Mouse (Mus musculus): ENCODE measurements around the gene Dvl2. TPM values are rescaled to one million over a fixed set of nuclear protein-coding genes. Genes with fewer than 3 reads are reported as not detected.
"Not testable (repeated sequence)": the region's sequence is repeated elsewhere in the genome, so short reads cannot be mapped to it uniquely, and the experiment has no call there.

Dvl2 gene
- total RNA-seq, 2 experiments from 2014 or later = 3.6 to 5.0 TPM

GRCm38 (mm10) chr11:69999666-70000065 lies 729 bp upstream of the Dvl2 start:
- DNase-seq = no peak
- Histone ChIP-seq H3K4me3 (no peak overlapping the region), H3K27ac (peak overlapping the region; percentile 100)
- no peak for TF ChIP-seq CTCF (IDR thresholded peaks at IDR 0.05)
- intact Hi-C loops (cut with DNase I) = loop anchor here (5.0 to 10.0 kb wide), 4 partner anchors 67 to 645 kb away; partner anchors contain the start of genes Cd68, Kdm6b, Mpdu1 and Rnf167

- Histone ChIP-seq H3K4me3 (peak overlapping the region; percentile 86), H3K27ac (peak overlapping the region; percentile 100)
- no peak for DNase-seq
- intact Hi-C loops (cut with DNase I) = loop anchor here (5.0 kb wide), 1 partner anchor 69 kb away; no protein-coding TSS in a partner anchor
- no peak for TF ChIP-seq CTCF (IDR thresholded peaks at IDR 0.05)
Observed at GRCm38 (mm10) chr11:70001159-70001558, 764 bp downstream of the Dvl2 start.

GRCm38 (mm10) chr11:70001865-70002264 lies 1.5 kb downstream of the Dvl2 start:
- DNase-seq = no peak
- TF ChIP-seq CTCF (IDR thresholded peaks at IDR 0.05) = peak; percentile 52
- Histone ChIP-seq H3K4me3 (peak overlapping the region; percentile 86), H3K27ac (no peak overlapping the region)
- intact Hi-C loops (cut with DNase I) = loop anchor here (5.0 kb wide), 1 partner anchor 70 kb away; no protein-coding TSS in a partner anchor

- Histone ChIP-seq H3K4me3 (no peak overlapping the region), H3K27ac (no peak overlapping the region)
- no peak for TF ChIP-seq CTCF (IDR thresholded peaks at IDR 0.05)
- intact Hi-C loops (cut with DNase I) = loop anchor here (5.0 kb wide), 1 partner anchor 70 kb away; no protein-coding TSS in a partner anchor
- no peak for DNase-seq
Observed at GRCm38 (mm10) chr11:70002471-70002870, 2.1 kb downstream of the Dvl2 start.

GRCm38 (mm10) chr11:70005521-70005920 lies 5.1 kb downstream of the Dvl2 start:
- no peak for DNase-seq
- intact Hi-C loops (cut with DNase I) = no loop called here
- H3K27ac ChIP-seq = no peak overlapping the region
- H3K4me3 ChIP-seq = no peak overlapping the region
- peak; percentile 52 for TF ChIP-seq CTCF (IDR thresholded peaks at IDR 0.05)

GRCm38 (mm10) chr11:70010033-70010432 lies 9.6 kb downstream of the Dvl2 start:
- intact Hi-C loops (cut with DNase I) = no loop called here
- TF ChIP-seq CTCF (IDR thresholded peaks at IDR 0.05) = no peak
- no peak overlapping the region for H3K27ac ChIP-seq
- no peak for DNase-seq
- no peak overlapping the region for H3K4me3 ChIP-seq

- no peak for DNase-seq
- H3K4me3 ChIP-seq = no peak overlapping the region
- no peak overlapping the region for H3K27ac ChIP-seq
- no peak for TF ChIP-seq CTCF (IDR thresholded peaks at IDR 0.05)
- intact Hi-C loops (cut with DNase I) = no loop called here
Observed at GRCm38 (mm10) chr11:70010548-70010947, 10.2 kb downstream of the Dvl2 start.

GRCm38 (mm10) chr11:70010961-70011360 lies 10.6 kb downstream of the Dvl2 start:
- intact Hi-C loops (cut with DNase I) = no loop called here
- no peak for TF ChIP-seq CTCF (IDR thresholded peaks at IDR 0.05)
- no peak overlapping the region for H3K27ac ChIP-seq
- no peak overlapping the region for H3K4me3 ChIP-seq
- DNase-seq = no peak

- intact Hi-C loops (cut with DNase I) = no loop called here
- TF ChIP-seq CTCF (IDR thresholded peaks at IDR 0.05) = no peak
- Histone ChIP-seq H3K27ac (no peak overlapping the region), H3K4me3 (no peak overlapping the region)
- DNase-seq = no peak
Observed at GRCm38 (mm10) chr11:70012931-70013330, 12.5 kb downstream of the Dvl2 start.

- DNase-seq = no peak
- intact Hi-C loops (cut with DNase I) = no loop called here
- no peak overlapping the region for H3K4me3 ChIP-seq
- no peak overlapping the region for H3K27ac ChIP-seq
- TF ChIP-seq CTCF (IDR thresholded peaks at IDR 0.05) = no peak
Observed at GRCm38 (mm10) chr11:70013408-70013807, 13.0 kb downstream of the Dvl2 start.

GRCm38 (mm10) chr11:70014051-70014450 lies 13.7 kb downstream of the Dvl2 start:
- intact Hi-C loops (cut with DNase I) = no loop called here
- Histone ChIP-seq H3K27ac (peak overlapping the region; percentile 95), H3K4me3 (peak overlapping the region; percentile 91)
- no peak for DNase-seq
- TF ChIP-seq CTCF (IDR thresholded peaks at IDR 0.05) = no peak

- peak within 1 kb of the TSS; percentile 91 for H3K4me3 ChIP-seq
- peak; percentile 49 for TF ChIP-seq CTCF (IDR thresholded peaks at IDR 0.05)
- intact Hi-C loops (cut with DNase I) = no loop called here
- peak within 1 kb of the TSS; percentile 95 for H3K27ac ChIP-seq
- DNase-seq = peak; percentile 95
Observed at GRCm38 (mm10) chr11:70014880-70015558, 14.6 kb downstream of the Dvl2 start, which contains the start of gene Acadvl. TSS of gene Acadvl (minus strand) at chr11:70015411.

GRCm38 (mm10) chr11:70015677-70016076 lies 15.3 kb downstream of the Dvl2 start:
- H3K27ac ChIP-seq = peak overlapping the region; percentile 95
- no peak for TF ChIP-seq CTCF (IDR thresholded peaks at IDR 0.05)
- H3K4me3 ChIP-seq = peak overlapping the region; percentile 91
- intact Hi-C loops (cut with DNase I) = no loop called here
- DNase-seq = no peak

GRCm38 (mm10) chr11:70016177-70016576 lies 15.8 kb downstream of the Dvl2 start:
- H3K4me3 ChIP-seq; intact Hi-C loops (cut with DNase I); DNase-seq: not testable (repeated sequence)

More at GRCm38 (mm10) chr11:70016177-70016576, 15.8 kb downstream of the Dvl2 start:
- not testable (repeated sequence) for H3K27ac ChIP-seq

All from gastrocnemius, adult 2 months (tissue).